Mouse (Mus musculus): Measurements from ENCODE around the gene Gtpbp6. TPM values are rescaled to one million over a fixed set of nuclear protein-coding genes. Genes with fewer than 3 reads are reported as not detected.
"Not testable (repeated sequence)": the region's sequence is repeated elsewhere in the genome, so short reads cannot be mapped to it uniquely, and the experiment has no call there.

The Gtpbp6 gene
- polyA plus RNA-seq, 1 experiment, result 74.9 TPM

GRCm38 (mm10) chr5:110100921-110101631 lies 6.9 kb downstream of the Gtpbp6 start:
- DNase-seq (ENCODE audit: low read depth), result no peak

- no peak for DNase-seq (ENCODE audit: low read depth)
These were observed 8.1 kb downstream of the Gtpbp6 start, which contains the start of gene Plcxd1 for GRCm38 (mm10) chr5:110099656-110100580. Gene Plcxd1, plus strand, starts transcription at chr5:110099969.

GRCm38 (mm10) chr5:110098991-110099477 lies 9.0 kb downstream of the Gtpbp6 start:
- DNase-seq (ENCODE audit: low read depth), result no peak

GRCm38 (mm10) chr5:110094847-110095213 lies 13.2 kb downstream of the Gtpbp6 start:
- no peak for DNase-seq (ENCODE audit: low read depth)

- no peak for DNase-seq (ENCODE audit: low read depth)
These were observed 13.8 kb downstream of the Gtpbp6 start, which contains the start of gene Gm35315 for GRCm38 (mm10) chr5:110094030-110094846. Gene Gm35315, minus strand, starts transcription at chr5:110094420.

- no peak for DNase-seq (ENCODE audit: low read depth)
These were observed 16.5 kb downstream of the Gtpbp6 start for GRCm38 (mm10) chr5:110091546-110091945.

GRCm38 (mm10) chr5:110086161-110086866 lies 21.7 kb downstream of the Gtpbp6 start:
- DNase-seq (ENCODE audit: low read depth), result no peak

GRCm38 (mm10) chr5:110082961-110083360 lies 25.0 kb downstream of the Gtpbp6 start:
- no peak for DNase-seq (ENCODE audit: low read depth)

GRCm38 (mm10) chr5:110072413-110072812 lies 35.6 kb downstream of the Gtpbp6 start, which contains the start of gene Gm17655:
Gene Gm17655, minus strand, starts transcription at chr5:110072513.
- DNase-seq (ENCODE audit: low read depth), result not testable (repeated sequence)

- peak; percentile 72 for DNase-seq (ENCODE audit: low read depth)
These were observed 50.2 kb downstream of the Gtpbp6 start for GRCm38 (mm10) chr5:110057637-110058408.

Other genes starting within 250 kb of the Gtpbp6 start
- gene Gm15446, start 184.8 kb downstream of the Gtpbp6 start, polyA plus RNA-seq (2012; rRNA removed), result 1.7 and 2.3 TPM in 2 replicates
- 8.7 and 10.1 TPM in 2 replicates for gene Zfp932, start 111.7 kb downstream of the Gtpbp6 start, polyA plus RNA-seq (2012; rRNA removed)
- gene Gm17655, start 35.7 kb downstream of the Gtpbp6 start, polyA plus RNA-seq (2012; rRNA removed), result 0.15 TPM in 2 replicates
- 0.08 and 0.18 TPM in 2 replicates for gene Gm35315, start 13.8 kb downstream of the Gtpbp6 start, polyA plus RNA-seq (2012; rRNA removed)
- gene Plcxd1, start 8.2 kb downstream of the Gtpbp6 start, polyA plus RNA-seq (2012; rRNA removed), result 5.1 and 5.5 TPM in 2 replicates
- gene Zfp605, start 1.9 kb upstream of the Gtpbp6 start, polyA plus RNA-seq (2012; rRNA removed), result 1.9 and 2.1 TPM in 2 replicates
- gene Chfr, start 27.6 kb upstream of the Gtpbp6 start, polyA plus RNA-seq (2012; rRNA removed), result 42.0 and 46.5 TPM in 2 replicates
- gene Golga3, start 68.5 kb upstream of the Gtpbp6 start, polyA plus RNA-seq (2012; rRNA removed), result 14.3 and 15.1 TPM in 2 replicates
- 11.2 and 11.7 TPM in 2 replicates for gene Ankle2, start 122.8 kb upstream of the Gtpbp6 start, polyA plus RNA-seq (2012; rRNA removed)
- gene Pgam5, start 161.7 kb upstream of the Gtpbp6 start, polyA plus RNA-seq (2012; rRNA removed), result 21.6 and 26.3 TPM in 2 replicates
- gene Pxmp2, start 178.0 kb upstream of the Gtpbp6 start, polyA plus RNA-seq (2012; rRNA removed), result 24.1 and 28.5 TPM in 2 replicates
- 4.3 and 4.5 TPM in 2 replicates for gene Pole, start 178.1 kb upstream of the Gtpbp6 start, polyA plus RNA-seq (2012; rRNA removed)
- gene P2rx2, start 235.0 kb upstream of the Gtpbp6 start, polyA plus RNA-seq (2012; rRNA removed), result 62.2 and 62.9 TPM in 2 replicates
- gene Lrcol1, start 236.5 kb upstream of the Gtpbp6 start, polyA plus RNA-seq (2012; rRNA removed), result 265 and 353 TPM in 2 replicates

Measured in gonadal fat pad, adult 2 months (tissue).